Mouse (Mus musculus): ENCODE measurements at regions not wholly inside any gene's neighbourhood (a gene's known extent, or its start where the extent isn't known, plus 50 kb on each side); places are given as distances from the start of the nearest gene placed in this dataset.
"Not testable (repeated sequence)": the region's sequence is repeated elsewhere in the genome, so short reads cannot be mapped to it uniquely, and the experiment has no call there.

- DNase-seq (ENCODE audit: low read depth, low spot score): no peak
Measured at GRCm38 (mm10) chr19:49115484-49115883, 909.7 kb downstream of the Sorcs3 start.

- DNase-seq (ENCODE audit: low read depth, low spot score): no peak
Measured at GRCm38 (mm10) chr19:49131664-49132063, 925.8 kb downstream of the Sorcs3 start.

- DNase-seq (ENCODE audit: low read depth, low spot score): no peak
Measured at GRCm38 (mm10) chr19:49172078-49172477, 966.3 kb downstream of the Sorcs3 start.

GRCm38 (mm10) chr19:49207971-49208370 is 1002.1 kb downstream of the Sorcs3 start:
- DNase-seq (ENCODE audit: low read depth, low spot score): no peak

- DNase-seq (ENCODE audit: low read depth, low spot score): no peak
Measured at GRCm38 (mm10) chr19:49242601-49243000, 1036.8 kb downstream of the Sorcs3 start.

- DNase-seq (ENCODE audit: low read depth, low spot score): no peak
Measured at GRCm38 (mm10) chr19:49245114-49245714, 1039.4 kb downstream of the Sorcs3 start.

GRCm38 (mm10) chr19:49264616-49265015 is 1058.8 kb downstream of the Sorcs3 start:
- no peak for DNase-seq (ENCODE audit: low read depth, low spot score)

- no peak for DNase-seq (ENCODE audit: low read depth, low spot score)
Measured at GRCm38 (mm10) chr19:49267864-49268480, 1062.1 kb downstream of the Sorcs3 start.

- DNase-seq (ENCODE audit: low read depth, low spot score): no peak
Measured at GRCm38 (mm10) chr19:49282626-49283261, 1076.9 kb downstream of the Sorcs3 start.

- no peak for DNase-seq (ENCODE audit: low read depth, low spot score)
Measured at GRCm38 (mm10) chr19:49294980-49295379, 1089.2 kb downstream of the Sorcs3 start.

- DNase-seq (ENCODE audit: low read depth, low spot score): peak; percentile 17
Measured at GRCm38 (mm10) chr19:49299351-49300271, 1093.8 kb downstream of the Sorcs3 start.

GRCm38 (mm10) chr19:49301364-49302091 is 1095.7 kb downstream of the Sorcs3 start:
- no peak for DNase-seq (ENCODE audit: low read depth, low spot score)

GRCm38 (mm10) chr19:49305804-49306203 is 1100.0 kb downstream of the Sorcs3 start:
- no peak for DNase-seq (ENCODE audit: low read depth, low spot score)

- DNase-seq (ENCODE audit: low read depth, low spot score): no peak
Measured at GRCm38 (mm10) chr19:49314229-49314628, 1108.4 kb downstream of the Sorcs3 start.

GRCm38 (mm10) chr19:49359642-49360041 is 1153.8 kb downstream of the Sorcs3 start:
- DNase-seq (ENCODE audit: low read depth, low spot score): no peak

GRCm38 (mm10) chr19:49360715-49361114 is 1154.9 kb downstream of the Sorcs3 start:
- no peak for DNase-seq (ENCODE audit: low read depth, low spot score)

- not testable (repeated sequence) for DNase-seq (ENCODE audit: low read depth, low spot score)
Measured at GRCm38 (mm10) chr19:49361116-49361515, 1155.3 kb downstream of the Sorcs3 start.

- no peak for DNase-seq (ENCODE audit: low read depth, low spot score)
Measured at GRCm38 (mm10) chr19:49372921-49373320, 1167.1 kb downstream of the Sorcs3 start.

GRCm38 (mm10) chr19:49374295-49374694 is 1168.5 kb downstream of the Sorcs3 start:
- DNase-seq (ENCODE audit: low read depth, low spot score): no peak

- no peak for DNase-seq (ENCODE audit: low read depth, low spot score)
Measured at GRCm38 (mm10) chr19:49374926-49375325, 1169.1 kb downstream of the Sorcs3 start.

Data from retina, postnatal 7 days (tissue).